Mouse (Mus musculus) neural tube, embryonic 11.5 days (tissue): ENCODE data around the gene Tnfsf9. TPM values are rescaled to one million over a fixed set of nuclear protein-coding genes. Genes with fewer than 3 reads are reported as not detected.
A peak's percentile ranks its signal among the peaks of the same experiment; 100 is the strongest.

Experiments
- ATAC-seq: fragments of 200-750 bp; cut with Nextera tagmentation; 2 replicates; pipeline ENCODE4 v1.8.0; 2017; ENCODE audit warnings: moderate number of reproducible peaks, mild to moderate bottlenecking, moderate TSS enrichment, moderate library complexity; ENCODE audit not compliant: insufficient read depth, low FRiP score, low TSS enrichment
- DNase-seq: peaks from one replicate; pipeline ENCODE4 v3.0.0-alpha.2; 2015; ENCODE audit warnings: low spot score
- H3K27ac ChIP-seq: fragments of 300-500 bp; sonication (generic); 2 replicates; pipeline ENCODE4 v1.5.1; 2014; ENCODE audit warnings: low read depth, mild to moderate bottlenecking, low read length
- H3K27me3 ChIP-seq: fragments of 300-500 bp; sonication (generic); 2 replicates; pipeline ENCODE4 v1.6.1; 2014; ENCODE audit warnings: mild to moderate bottlenecking, low read length, mixed read lengths; ENCODE audit not compliant: control insufficient read depth, insufficient read depth
- H3K36me3 ChIP-seq: fragments of 300-500 bp; sonication (generic); 2 replicates; pipeline ENCODE4 v1.6.1; 2014; ENCODE audit warnings: mild to moderate bottlenecking, low read length, moderate library complexity, mixed read lengths; ENCODE audit not compliant: control insufficient read depth, insufficient read depth
- H3K4me1 ChIP-seq: fragments of 300-500 bp; sonication (generic); 2 replicates; pipeline ENCODE4 v1.6.1; 2014; ENCODE audit warnings: low read length, mixed read lengths; ENCODE audit not compliant: control insufficient read depth, insufficient read depth
- H3K4me2 ChIP-seq: fragments of 300-500 bp; sonication (generic); 2 replicates; pipeline ENCODE4 v1.6.1; 2014; ENCODE audit warnings: low read depth, mild to moderate bottlenecking, moderate library complexity
- H3K4me3 ChIP-seq: fragments of 300-500 bp; sonication (generic); 2 replicates; pipeline ENCODE4 v1.5.1; 2014; ENCODE audit warnings: low read depth, low read length
- H3K9ac ChIP-seq: fragments of 300-500 bp; sonication (generic); 2 replicates; pipeline ENCODE4 v1.6.1; 2014; ENCODE audit warnings: mild to moderate bottlenecking, low read length
- H3K9me3 ChIP-seq: fragments of 300-500 bp; sonication (generic); 2 replicates; pipeline ENCODE4 v1.6.1; 2016; ENCODE audit warnings: low read length; ENCODE audit not compliant: control insufficient read depth
- WGBS: fragments of 180-500 bp; shearing (Covaris S2); extraction: QIAGEN DNeasy Blood & Tissue Kit; methylation state at CpG from one replicate; pipeline ENCODE4 v1.1.7; 2014; 5-methylcytosine and 5-hydroxymethylcytosine counted together
- polyA plus RNA-seq: library from polyadenylated mRNA; unstranded; fragments of >200 nt; fragmentation: Nextera tagmentation; extraction: Ambion mirVana; gene quantifications from 2 replicates; pipeline ENCODE4 v1.2.1, GENCODE M21; 2014

Tnfsf9 gene
- polyA plus RNA-seq, 1 experiment from 2014 or later = 6.8 TPM

GRCm38 (mm10) chr17:57104496-57104895 lies 629 bp upstream of the Tnfsf9 start:
- Histone ChIP-seq H3K27ac (no peak overlapping the region), H3K9ac (no peak overlapping the region; the same call in 1 of the 2 replicates), H3K4me1 (no peaks in the 10 kb centered on the region), H3K4me3 (no peak overlapping the region), H3K9me3 (no peaks in the 10 kb centered on the region), H3K4me2 (peak overlapping the region; percentile 95), H3K27me3 (no peaks in the 10 kb centered on the region), H3K36me3 (no peaks in the 10 kb centered on the region)
- 50% methylated on average over 4 of the region's 4 CpGs for WGBS
- peak; percentile 20; the same call in 1 of the 2 replicates for ATAC-seq
- DNase-seq = no peak

DNA sequence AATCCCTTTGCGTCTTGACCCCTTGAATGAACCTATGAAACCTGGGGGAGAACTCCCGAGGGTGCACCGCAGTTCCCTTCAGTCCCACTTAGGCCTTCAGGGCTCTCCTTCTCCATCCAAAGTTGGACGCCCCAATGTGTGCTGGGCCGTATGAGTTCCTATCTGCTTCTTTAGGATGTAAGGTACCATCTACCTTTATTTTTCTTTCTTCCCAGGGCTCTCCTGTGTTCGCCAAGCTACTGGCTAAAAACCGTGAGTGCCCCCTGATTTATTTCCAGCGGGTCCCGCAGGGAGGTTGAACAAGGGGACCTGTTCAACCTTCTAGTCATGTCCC lies 877 bp downstream of the Tnfsf9 start:
- H3K9me3 ChIP-seq = no peaks in the 10 kb centered on the region
- no peaks in the 10 kb centered on the region for H3K36me3 ChIP-seq
- ATAC-seq = no peak
- 4% methylated on average over 9 of the region's 9 CpGs for WGBS
- H3K4me2 ChIP-seq = peak overlapping the region; percentile 95
- DNase-seq = no peak
- H3K9ac ChIP-seq = peak overlapping the region; percentile 76
- no peaks in the 10 kb centered on the region for H3K4me1 ChIP-seq
- H3K27ac ChIP-seq = no peak overlapping the region
- H3K27me3 ChIP-seq = no peaks in the 10 kb centered on the region
- peak overlapping the region; percentile 59 for H3K4me3 ChIP-seq

DNA sequence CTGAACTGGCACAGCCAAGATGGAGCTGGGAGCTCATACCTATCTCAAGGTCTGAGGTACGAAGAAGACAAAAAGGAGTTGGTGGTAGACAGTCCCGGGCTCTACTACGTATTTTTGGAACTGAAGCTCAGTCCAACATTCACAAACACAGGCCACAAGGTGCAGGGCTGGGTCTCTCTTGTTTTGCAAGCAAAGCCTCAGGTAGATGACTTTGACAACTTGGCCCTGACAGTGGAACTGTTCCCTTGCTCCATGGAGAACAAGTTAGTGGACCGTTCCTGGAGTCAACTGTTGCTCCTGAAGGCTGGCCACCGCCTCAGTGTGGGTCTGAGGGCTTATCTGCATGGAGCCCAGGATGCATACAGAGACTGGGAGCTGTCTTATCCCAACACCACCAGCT lies 1.9 kb downstream of the Tnfsf9 start:
- no peak for ATAC-seq
- no peaks in the 10 kb centered on the region for H3K4me1 ChIP-seq
- DNase-seq = no peak
- no peaks in the 10 kb centered on the region for H3K36me3 ChIP-seq
- no peak overlapping the region for H3K27ac ChIP-seq
- no peaks in the 10 kb centered on the region for H3K27me3 ChIP-seq
- WGBS = 89% methylated on average over 5 of the region's 5 CpGs
- no peak overlapping the region for H3K4me2 ChIP-seq
- H3K9ac ChIP-seq = no peak overlapping the region
- H3K4me3 ChIP-seq = no peak overlapping the region
- H3K9me3 ChIP-seq = no peaks in the 10 kb centered on the region

DNA sequence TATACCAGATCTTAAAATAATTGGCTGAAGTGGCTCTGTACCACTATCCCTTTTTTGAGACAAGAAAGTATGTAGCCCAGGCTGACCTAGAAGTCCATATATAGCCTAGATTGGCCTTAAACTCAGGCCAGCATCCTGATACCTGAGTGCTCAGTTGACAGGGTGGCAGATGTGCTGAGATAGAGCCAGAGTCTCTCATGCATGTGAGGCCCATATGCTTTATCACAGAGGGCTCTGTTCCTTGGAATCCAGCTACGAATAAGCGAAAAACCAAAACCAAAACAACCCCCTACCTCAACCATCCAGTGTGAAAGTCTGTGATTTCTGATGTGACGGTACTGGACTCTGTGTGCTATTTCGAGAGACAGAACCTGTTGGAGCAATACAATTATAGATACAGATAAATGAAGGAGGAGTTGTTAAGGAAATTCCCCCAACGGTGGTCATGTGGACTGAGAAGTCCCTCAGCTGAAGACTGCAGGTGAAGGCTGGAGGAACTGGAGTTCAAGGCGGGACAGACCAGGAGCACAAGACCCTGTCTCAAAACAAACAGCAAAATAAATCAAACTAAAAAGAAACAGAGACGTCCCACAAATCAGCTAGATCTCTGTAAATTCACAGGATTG lies 3.0 kb downstream of the Tnfsf9 start:
- WGBS = 80% methylated on average over 7 of the region's 7 CpGs
- H3K27ac ChIP-seq = no peak overlapping the region
- no peaks in the 10 kb centered on the region for H3K4me1 ChIP-seq
- H3K4me3 ChIP-seq = no peak overlapping the region
- DNase-seq (no peak), ATAC-seq (no peak)
- no peak overlapping the region for H3K9ac ChIP-seq
- no peaks in the 10 kb centered on the region for H3K27me3 ChIP-seq
- H3K9me3 ChIP-seq = no peaks in the 10 kb centered on the region
- H3K36me3 ChIP-seq = no peaks in the 10 kb centered on the region
- H3K4me2 ChIP-seq = no peak overlapping the region

GRCm38 (mm10) chr17:57108666-57109171 lies 3.6 kb downstream of the Tnfsf9 start:
- Histone ChIP-seq H3K4me2 (no peak overlapping the region), H3K4me1 (no peaks in the 10 kb centered on the region), H3K9ac (no peak overlapping the region), H3K4me3 (no peak overlapping the region), H3K27me3 (no peaks in the 10 kb centered on the region), H3K9me3 (no peaks in the 10 kb centered on the region), H3K36me3 (no peaks in the 10 kb centered on the region), H3K27ac (no peak overlapping the region)
- ATAC-seq = no peak
- 59% methylated on average over 5 of the region's 5 CpGs for WGBS
- DNase-seq = no peak

GRCm38 (mm10) chr17:57110005-57110404 lies 4.9 kb downstream of the Tnfsf9 start:
- H3K9ac ChIP-seq = no peak overlapping the region
- no peaks in the 10 kb centered on the region for H3K27me3 ChIP-seq
- H3K4me1 ChIP-seq = no peaks in the 10 kb centered on the region
- H3K4me3 ChIP-seq = no peak overlapping the region
- WGBS = 86% methylated on average over 1 of the region's 1 CpGs
- H3K36me3 ChIP-seq = no peaks in the 10 kb centered on the region
- H3K4me2 ChIP-seq = no peak overlapping the region
- no peak overlapping the region for H3K27ac ChIP-seq
- DNase-seq (no peak), ATAC-seq (no peak)
- no peaks in the 10 kb centered on the region for H3K9me3 ChIP-seq

DNA sequence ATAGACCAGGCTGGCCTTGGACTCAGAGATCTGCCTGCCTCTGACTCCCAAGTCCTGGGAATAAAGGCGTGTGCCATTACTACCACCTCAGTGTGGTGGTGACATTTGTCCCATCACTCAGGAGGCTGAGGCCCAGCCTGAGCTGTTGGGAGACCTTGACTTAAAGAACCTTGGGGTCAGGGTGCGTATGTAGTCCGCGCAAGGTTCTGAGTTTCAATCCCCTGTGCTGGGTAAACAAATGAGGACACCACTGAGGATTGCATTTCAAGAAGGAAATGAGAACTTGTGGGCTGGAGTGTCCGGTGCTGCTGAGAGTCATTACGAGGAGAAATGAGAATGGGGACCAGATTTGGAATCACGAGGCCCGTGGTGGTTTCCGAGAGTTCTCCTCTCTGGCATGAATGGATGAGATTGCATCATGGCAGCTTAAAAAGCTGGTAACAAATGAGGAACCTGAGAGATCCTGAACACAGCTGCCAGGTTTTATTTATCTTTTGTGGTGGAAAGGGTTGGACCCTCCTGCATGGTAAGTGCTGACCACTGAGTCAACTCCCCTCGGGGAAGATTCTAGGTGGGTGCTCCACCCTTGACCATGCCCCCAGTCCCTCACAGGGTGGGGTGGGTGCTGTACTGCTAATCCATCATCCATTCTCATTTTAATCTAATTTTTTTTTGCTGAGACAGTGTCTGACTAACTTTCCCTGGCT lies 7.8 kb downstream of the Tnfsf9 start:
- DNase-seq = no peak
- H3K27me3 ChIP-seq = no peaks in the 10 kb centered on the region

DNA sequence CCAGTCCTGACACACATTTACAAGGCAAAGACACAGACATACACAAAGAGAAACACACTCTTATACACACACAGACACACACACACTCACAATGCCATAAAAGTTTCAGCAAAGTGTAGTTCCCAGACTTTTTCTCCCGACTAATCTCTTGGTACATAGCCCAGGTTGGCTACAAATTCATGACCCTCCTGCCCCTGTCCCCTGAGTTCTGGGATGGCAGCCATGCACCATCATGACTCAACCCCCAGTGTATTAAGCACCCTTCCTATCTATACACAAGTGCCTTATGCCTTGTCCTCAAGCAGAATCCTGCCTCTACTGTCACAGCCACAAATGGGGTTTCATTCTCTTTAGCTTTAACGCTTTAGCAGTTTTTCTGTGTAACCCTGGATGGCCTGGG lies 11.7 kb downstream of the Tnfsf9 start:
- ATAC-seq = no peak

More for the DNA sequence above, 7.8 kb downstream of the Tnfsf9 start:
- no peaks in the 10 kb centered on the region for H3K4me1 ChIP-seq
- no peaks in the 10 kb centered on the region for H3K36me3 ChIP-seq
- WGBS = 92% methylated on average over 10 of the region's 10 CpGs
- H3K4me2 ChIP-seq = no peak overlapping the region
- no peak overlapping the region for H3K9ac ChIP-seq
- no peak overlapping the region for H3K4me3 ChIP-seq
- no peak overlapping the region for H3K27ac ChIP-seq
- no peaks in the 10 kb centered on the region for H3K9me3 ChIP-seq
- no peak for ATAC-seq

More for the DNA sequence above, 11.7 kb downstream of the Tnfsf9 start:
- Histone ChIP-seq H3K9me3 (no peaks in the 10 kb centered on the region), H3K27me3 (no peaks in the 10 kb centered on the region), H3K9ac (no peak overlapping the region), H3K4me2 (no peak overlapping the region), H3K27ac (no peak overlapping the region), H3K4me3 (no peak overlapping the region), H3K36me3 (no peaks in the 10 kb centered on the region), H3K4me1 (no peaks in the 10 kb centered on the region)
- DNase-seq = no peak
- WGBS = 83% methylated on average over 2 of the region's 2 CpGs
